In genomic region chr11:66526046-66526980, GRCm38 (mm10) we compare ENCODE assay signal across 8 mouse cellular contexts. TPM values are rescaled to one million over a fixed set of nuclear protein-coding genes. Genes with fewer than 3 reads are reported as not detected.
DNase-seq lines count a peak whose midpoint lies in the region; ATAC-seq and TF ChIP-seq lines count a peak whose summit lies in the region.

No protein-coding gene starts in this region.

- 0 out of 2 replicates have a peak, but pooled peaks cover 4% of the 10 kb centered on the region for H3K4me1 ChIP-seq in forebrain, postnatal 0 days (ENCODE audit: insufficient read depth)
- H3K4me1 ChIP-seq in kidney, postnatal 0 days (replicated peaks; ENCODE audit: insufficient read depth, low read length): peaks cover 7% of the 10 kb centered on the region; the same call in 1 of the 2 replicates
- no peaks in the 10 kb centered on the region for H3K4me1 ChIP-seq in liver, embryonic 16.5 days (ENCODE audit: control insufficient read depth, low read depth, low read length)

- 2% methylated on average over 93 of the region's 126 CpGs for WGBS in forebrain, postnatal 0 days
- WGBS in kidney, postnatal 0 days: under 1% methylated on average over 81 of the region's 126 CpGs
- 1% methylated on average over 99 of the region's 126 CpGs for WGBS in liver, embryonic 16.5 days (ENCODE audit: insufficient replicate concordance)

- DNase-seq in kidney, adult 18-20 months: peak; percentile 5
- DNase-seq in kidney, adult 9 months: no peak
- DNase-seq in adrenal gland, postnatal 14 days: peak; percentile 19
- peak; percentile 66 for DNase-seq in forebrain, postnatal 0 days
- DNase-seq in kidney, postnatal 0 days (ENCODE audit: low spot score): no peak
- peak; percentile 40 to 56 for DNase-seq in right cerebral cortex, adult 2 months (ENCODE audit: low spot score in 2 of 2)
- no peak for DNase-seq in spleen, adult 12 weeks (ENCODE audit: low spot score)

- H3K4me3 ChIP-seq in forebrain, postnatal 0 days (ENCODE audit: low read depth, low read length): peak overlapping the region; percentile 70
- peak overlapping the region; percentile 44 for H3K4me3 ChIP-seq in kidney, postnatal 0 days (replicated peaks; ENCODE audit: low read depth, low read length)
- peak overlapping the region; percentile 34 for H3K4me3 ChIP-seq in liver, embryonic 16.5 days (ENCODE audit: low read depth, low read length)

- peak overlapping the region; percentile 60 for H3K9ac ChIP-seq in forebrain, postnatal 0 days
- H3K9ac ChIP-seq in kidney, postnatal 0 days (ENCODE audit: low read depth, low read length): peak overlapping the region; percentile 23; the same call in 1 of the 2 replicates
- H3K9ac ChIP-seq in liver, embryonic 16.5 days (ENCODE audit: low read depth, low read length): no peak overlapping the region

- TF ChIP-seq CTCF in forebrain, postnatal 0 days (IDR thresholded peaks at IDR 0.05; ENCODE audit: low read depth): no peak
- no peak for TF ChIP-seq CTCF in kidney, postnatal 0 days (IDR thresholded peaks at IDR 0.05; ENCODE audit: low read depth)

- H3K9me3 ChIP-seq in forebrain, postnatal 0 days (ENCODE audit: low read length): no peaks in the 10 kb centered on the region
- no peaks in the 10 kb centered on the region for H3K9me3 ChIP-seq in kidney, postnatal 0 days (replicated peaks; ENCODE audit: low read length)
- no peaks in the 10 kb centered on the region for H3K9me3 ChIP-seq in liver, embryonic 16.5 days (replicated peaks; ENCODE audit: control insufficient read depth, low read length)

- peak overlapping the region; percentile 59 for H3K27ac ChIP-seq in forebrain, postnatal 0 days (ENCODE audit: low read depth, low read length)
- no peak overlapping the region for H3K27ac ChIP-seq in kidney, postnatal 0 days
- no peak overlapping the region for H3K27ac ChIP-seq in liver, embryonic 16.5 days (ENCODE audit: low read length)

- peak; percentile 87 for ATAC-seq in forebrain, postnatal 0 days
- ATAC-seq in kidney, postnatal 0 days (replicated peaks; ENCODE audit: low FRiP score, low read depth): peak; percentile 26
- ATAC-seq in liver, embryonic 16.5 days (ENCODE audit: low read depth): no peak

- no peaks in the 10 kb centered on the region for H3K36me3 ChIP-seq in forebrain, postnatal 0 days (ENCODE audit: insufficient read depth)
- H3K36me3 ChIP-seq in kidney, postnatal 0 days (ENCODE audit: insufficient read depth, low read length): no peaks in the 10 kb centered on the region
- no peaks in the 10 kb centered on the region for H3K36me3 ChIP-seq in liver, embryonic 16.5 days (ENCODE audit: control insufficient read depth, insufficient read depth)

- peaks cover 12% of the 10 kb centered on the region; the same call in 1 of the 2 replicates for H3K27me3 ChIP-seq in forebrain, postnatal 0 days (ENCODE audit: insufficient read depth, low read length)
- peaks cover 60% of the 10 kb centered on the region for H3K27me3 ChIP-seq in kidney, postnatal 0 days (ENCODE audit: insufficient read depth, low read length)
- H3K27me3 ChIP-seq in liver, embryonic 16.5 days (ENCODE audit: control insufficient read depth, insufficient read depth, low read depth, low read length): peaks cover 47% of the 10 kb centered on the region

- H3K4me2 ChIP-seq in forebrain, postnatal 0 days (ENCODE audit: low read depth): peak overlapping the region; percentile 93
- H3K4me2 ChIP-seq in kidney, postnatal 0 days (ENCODE audit: low read length): peak overlapping the region; percentile 85
- H3K4me2 ChIP-seq in liver, embryonic 16.5 days (ENCODE audit: low read depth, low read length): peak overlapping the region; percentile 43

RNA-seq across cellular contexts. Expression of gene Shisa6, which starts 0.5 kb away (rescaled TPM):
- total RNA-seq in adrenal gland, postnatal 14 days (2021): 0.56 and 0.75 TPM in 2 replicates
- 7.0 and 10.0 TPM in 2 replicates for total RNA-seq in forebrain, postnatal 0 days (2014; rRNA removed)
- polyA plus RNA-seq in forebrain, postnatal 0 days (2015; fragmentation: Nextera tagmentation; extraction: Ambion mirVana): 2.4 and 4.0 TPM in 2 replicates
- 0.04 and 0.37 TPM in 2 replicates for polyA plus RNA-seq in kidney, postnatal 0 days (2015; fragmentation: Nextera tagmentation; extraction: Ambion mirVana)
- polyA plus RNA-seq in liver, embryonic 16.5 days (2015; fragmentation: Nextera tagmentation; extraction: Ambion mirVana): not detected in 2 replicates

Comparison
In these comparisons a context has a peak if more than half of its experiments do, and no peak if none do; other contexts are left out.
1. DNase-seq: peak in kidney, adult 18-20 months (single experiment), adrenal gland, postnatal 14 days (single experiment), forebrain, postnatal 0 days (single experiment) and right cerebral cortex, adult 2 months (2 of 2); none in kidney, adult 9 months (single experiment), kidney, postnatal 0 days (single experiment) and spleen, adult 12 weeks (single experiment).
2. H3K4me2 ChIP-seq: peak in every context shown above with its lines; median percentile 93 in forebrain, postnatal 0 days; 85 in kidney, postnatal 0 days; 43 in liver, embryonic 16.5 days.
3. Peak in every context shown above with its lines, with median percentiles within 50 percentile points of each other: H3K4me3 ChIP-seq.